Mouse (Mus musculus) hindbrain, embryonic 10.5 days (tissue): ENCODE measurements around the gene Ip6k2. TPM values are rescaled to one million over a fixed set of nuclear protein-coding genes. Genes with fewer than 3 reads are reported as not detected.

ENCODE experiments used
- polyA plus RNA-seq: library from polyadenylated mRNA; unstranded; fragments of >200 nt; fragmentation: Nextera tagmentation; extraction: Ambion mirVana; gene quantifications from 2 replicates; pipeline ENCODE4 v1.2.1, GENCODE M21; 2016

Ip6k2 gene
- polyA plus RNA-seq, 1 experiment from 2014 or later = 117 TPM

Other genes starting within 250 kb of the Ip6k2 start
- gene Impdh2, start 223.5 kb upstream of the Ip6k2 start, polyA plus RNA-seq = 185 and 214 TPM in 2 replicates
- 57.0 and 69.3 TPM in 2 replicates for gene Ndufaf3, start 216.4 kb upstream of the Ip6k2 start, polyA plus RNA-seq
- gene Dalrd3, start 213.9 kb upstream of the Ip6k2 start, polyA plus RNA-seq = 169 and 222 TPM in 2 replicates
- gene Wdr6, start 205.1 kb upstream of the Ip6k2 start, polyA plus RNA-seq = 166 and 233 TPM in 2 replicates
- gene P4htm, start 186.1 kb upstream of the Ip6k2 start, polyA plus RNA-seq = 7.3 and 12.2 TPM in 2 replicates
- gene Arih2, start 134.4 kb upstream of the Ip6k2 start, polyA plus RNA-seq = 56.4 and 58.8 TPM in 2 replicates
- 30.0 and 33.8 TPM in 2 replicates for gene Slc25a20, start 121.7 kb upstream of the Ip6k2 start, polyA plus RNA-seq
- gene Prkar2a, start 94.5 kb upstream of the Ip6k2 start, polyA plus RNA-seq = 34.2 and 35.0 TPM in 2 replicates
- gene Nckipsd, start 24.6 kb downstream of the Ip6k2 start, polyA plus RNA-seq = 14.9 and 16.2 TPM in 2 replicates
- 4.5 and 7.2 TPM in 2 replicates for gene Celsr3, start 42.5 kb downstream of the Ip6k2 start, polyA plus RNA-seq
- gene Slc26a6, start 69.5 kb downstream of the Ip6k2 start, polyA plus RNA-seq = 11.2 and 12.6 TPM in 2 replicates
- 0.17 and 0.24 TPM in 2 replicates for gene Tmem89, start 130.8 kb downstream of the Ip6k2 start, polyA plus RNA-seq
- gene Uqcrc1, start 152.8 kb downstream of the Ip6k2 start, polyA plus RNA-seq = 478 and 495 TPM in 2 replicates
- 1.2 and 3.3 TPM in 2 replicates for gene Col7a1, start 169.8 kb downstream of the Ip6k2 start, polyA plus RNA-seq
- not detected in 2 replicates for gene Ucn2, start 202.2 kb downstream of the Ip6k2 start, polyA plus RNA-seq
- gene Pfkfb4, start 208.0 kb downstream of the Ip6k2 start, polyA plus RNA-seq = 11.9 and 17.6 TPM in 2 replicates